Mouse (Mus musculus) C2C12 (cell line): Measurements from ENCODE around the gene Herpud2. TPM values are rescaled to one million over a fixed set of nuclear protein-coding genes. Genes with fewer than 3 reads are reported as not detected.

Experiments used
- H3K27me3 ChIP-seq: one replicate; pipeline ENCODE4 v1.6.1; 2011; ENCODE audit not compliant: control insufficient read depth, insufficient read depth, insufficient read length
- H3K36me3 ChIP-seq: one replicate; pipeline ENCODE4 v1.6.1; 2011; ENCODE audit not compliant: control insufficient read depth, insufficient read depth
- H3K4me3 ChIP-seq: one replicate; pipeline ENCODE4 v1.5.1; 2011; ENCODE audit warnings: mild to moderate bottlenecking, control low read depth; ENCODE audit not compliant: poor library complexity, insufficient read depth, severe bottlenecking
- H3K79me2 ChIP-seq: one replicate; pipeline ENCODE4 v1.6.1; 2011; ENCODE audit not compliant: control insufficient read depth, insufficient read depth
- H3K79me3 ChIP-seq: one replicate; pipeline ENCODE4 v1.6.1; 2011; ENCODE audit warnings: low read depth, control low read depth
- H3ac ChIP-seq: one replicate; pipeline ENCODE3; 2011; ENCODE audit warnings: low read depth; ENCODE audit not compliant: control insufficient read depth, insufficient read length
- CEBPB ChIP-seq: IDR thresholded peaks from one replicate; pipeline ENCODE4 v1.6.1; 2011; ENCODE audit warnings: low read depth, mild to moderate bottlenecking, control low read depth, moderate library complexity
- CTCF ChIP-seq: IDR thresholded peaks from one replicate; pipeline ENCODE4 v1.5.1; 2011; ENCODE audit not compliant: control insufficient read depth, insufficient read depth, insufficient read length
- FOSL1 ChIP-seq: IDR thresholded peaks from one replicate; pipeline ENCODE4 v1.8.0; 2011; ENCODE audit warnings: mild to moderate bottlenecking, low read length; ENCODE audit not compliant: poor library complexity, insufficient read depth, severe bottlenecking
- MAX ChIP-seq: IDR thresholded peaks from one replicate; pipeline ENCODE4 v1.6.1; 2011; ENCODE audit warnings: mild to moderate bottlenecking, control low read depth
- MYOD1 ChIP-seq: IDR thresholded peaks from one replicate; pipeline ENCODE4 v1.6.1; 2011; ENCODE audit warnings: low read depth; ENCODE audit not compliant: control insufficient read depth, insufficient read length
- MYOG ChIP-seq: IDR thresholded peaks from one replicate; pipeline ENCODE4 v1.6.1; 2011; ENCODE audit not compliant: control insufficient read depth, insufficient read length; ENCODE audit errors: extremely low read depth
- USF1 ChIP-seq: IDR thresholded peaks from one replicate; pipeline ENCODE4 v1.6.1; 2011; ENCODE audit warnings: low read depth, mild to moderate bottlenecking, control low read depth, moderate library complexity
- polyA plus RNA-seq: library from polyadenylated mRNA; unstranded; fragments of >200 nt; fragmentation: generic; extraction: Trizol; gene quantifications from one replicate; pipeline ENCODE4 v1.2.1, GENCODE M21; 2012; ENCODE audit warnings: missing spikeins

The Herpud2 gene
- polyA plus RNA-seq, 1 experiment, result 8.9 TPM

DNA sequence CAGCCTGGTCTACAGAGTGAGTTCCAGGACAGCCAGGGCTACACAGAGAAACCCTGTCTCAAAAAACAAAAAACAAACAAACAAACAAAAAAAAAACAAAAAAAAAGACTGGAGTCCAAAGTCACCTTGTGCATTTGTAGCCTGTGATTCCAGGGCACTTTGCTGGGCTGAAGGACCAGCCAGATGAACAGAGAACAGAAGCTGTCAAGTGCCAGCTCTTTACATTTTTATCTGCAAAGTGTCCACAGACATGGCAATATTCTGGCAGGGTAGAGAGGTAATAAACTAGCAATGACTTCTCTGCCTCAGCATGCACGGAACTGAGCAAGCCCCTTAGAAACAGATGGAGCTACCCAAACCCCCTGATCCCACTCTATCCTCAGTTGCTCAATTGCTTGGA, 75.1 kb downstream of the Herpud2 start:
- no peaks in the 10 kb centered on the region for H3K36me3 ChIP-seq
- no peaks in the 10 kb centered on the region for H3K79me3 ChIP-seq
- H3K27me3 ChIP-seq, result no peaks in the 10 kb centered on the region
- H3K4me3 ChIP-seq, result no peak overlapping the region
- H3K79me2 ChIP-seq, result no peaks in the 10 kb centered on the region
- TF ChIP-seq MYOD1 (no peak), MYOG (no peak), MAX (no peak), USF1 (no peak), CTCF (no peak), FOSL1 (no peak), CEBPB (no peak)
- H3ac ChIP-seq, result no peak overlapping the region

- Histone ChIP-seq H3K79me2 (no peaks in the 10 kb centered on the region), H3K27me3 (no peaks in the 10 kb centered on the region), H3K79me3 (no peaks in the 10 kb centered on the region), H3ac (no peak overlapping the region), H3K36me3 (no peaks in the 10 kb centered on the region), H3K4me3 (no peak overlapping the region)
- TF ChIP-seq MYOD1, result no peak
- no peak for TF ChIP-seq CTCF
- no peak for TF ChIP-seq MYOG
- TF ChIP-seq MAX, result no peak
- TF ChIP-seq USF1, result peak; percentile 71
- TF ChIP-seq CEBPB, result no peak
- no peak for TF ChIP-seq FOSL1
Observed at GRCm38 (mm10) chr9:25075977-25076376, 75.6 kb downstream of the Herpud2 start.

- Histone ChIP-seq H3K79me2 (no peaks in the 10 kb centered on the region), H3K79me3 (no peaks in the 10 kb centered on the region), H3K27me3 (no peaks in the 10 kb centered on the region), H3ac (no peak overlapping the region), H3K36me3 (no peaks in the 10 kb centered on the region), H3K4me3 (no peak overlapping the region)
- no peak for TF ChIP-seq CTCF
- no peak for TF ChIP-seq CEBPB
- TF ChIP-seq MYOD1, result no peak
- TF ChIP-seq FOSL1, result no peak
- TF ChIP-seq MAX, result no peak
- no peak for TF ChIP-seq MYOG
- no peak for TF ChIP-seq USF1
Observed at GRCm38 (mm10) chr9:25072666-25073065, 79.0 kb downstream of the Herpud2 start.

DNA sequence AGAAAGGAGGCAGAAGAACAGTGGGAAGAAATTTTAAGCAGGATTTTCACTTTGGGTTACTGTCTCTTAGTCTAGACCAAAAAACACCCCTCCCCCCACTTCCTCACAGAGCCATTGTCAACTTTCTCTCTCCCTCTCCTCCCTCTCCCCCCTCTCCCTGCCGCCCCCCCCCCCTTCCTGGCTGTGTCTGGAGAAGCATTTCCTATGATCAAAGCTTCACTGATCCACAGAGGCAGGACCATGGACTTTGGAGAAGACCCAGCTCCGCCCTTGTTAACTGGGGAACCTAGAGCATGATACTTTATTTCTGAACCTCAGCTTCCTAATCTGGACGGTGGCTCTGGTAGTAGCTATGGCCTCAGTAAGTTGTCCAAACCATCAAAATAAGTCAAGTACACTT, 92.9 kb downstream of the Herpud2 start:
- Histone ChIP-seq H3K36me3 (no peaks in the 10 kb centered on the region), H3ac (no peak overlapping the region), H3K27me3 (peaks cover 7% of the 10 kb centered on the region), H3K79me3 (no peaks in the 10 kb centered on the region), H3K79me2 (no peaks in the 10 kb centered on the region), H3K4me3 (no peak overlapping the region)
- TF ChIP-seq CTCF, result no peak
- TF ChIP-seq MYOD1, result no peak

Other genes starting within 250 kb of the Herpud2 start
- not detected for gene Gm10181, start 62.4 kb downstream of the Herpud2 start, polyA plus RNA-seq
- 38.9 TPM for gene Sept7, start 100.6 kb upstream of the Herpud2 start, polyA plus RNA-seq